Mouse (Mus musculus): ENCODE data around the gene Dnaaf1. TPM values are rescaled to one million over a fixed set of nuclear protein-coding genes. Genes with fewer than 3 reads are reported as not detected.

Dnaaf1 gene
- polyA plus RNA-seq, 1 experiment = not detected

- Histone ChIP-seq H3K27ac (ENCODE audit: insufficient read depth, low read length) (no peak overlapping the region), H3K4me3 (ENCODE audit: insufficient read depth, low read length) (no peak overlapping the region), H3K4me1 (ENCODE audit: control insufficient read depth, insufficient read depth, low read length) (no peaks in the 10 kb centered on the region)
- TF ChIP-seq POLR2A (IDR thresholded peaks at IDR 0.05; ENCODE audit: low read depth, low read length) (no peak), CTCF (IDR thresholded peaks at IDR 0.05; ENCODE audit: borderline replicate concordance, insufficient read depth, low read length) (no peak)
Observed at GRCm38 (mm10) chr8:119616811-119617210, 41.8 kb downstream of the Dnaaf1 start.

- H3K4me1 ChIP-seq (ENCODE audit: control insufficient read depth, insufficient read depth, low read length) = no peaks in the 10 kb centered on the region
- no peak for TF ChIP-seq POLR2A (IDR thresholded peaks at IDR 0.05; ENCODE audit: low read depth, low read length)
- no peak for TF ChIP-seq CTCF (IDR thresholded peaks at IDR 0.05; ENCODE audit: borderline replicate concordance, insufficient read depth, low read length)
- H3K4me3 ChIP-seq (ENCODE audit: insufficient read depth, low read length) = no peak overlapping the region
- H3K27ac ChIP-seq (ENCODE audit: insufficient read depth, low read length) = no peak overlapping the region
Observed at GRCm38 (mm10) chr8:119617586-119617985, 42.6 kb downstream of the Dnaaf1 start.

GRCm38 (mm10) chr8:119618887-119619286 lies 43.9 kb downstream of the Dnaaf1 start:
- no peak overlapping the region for H3K4me3 ChIP-seq (ENCODE audit: insufficient read depth, low read length)
- TF ChIP-seq CTCF (IDR thresholded peaks at IDR 0.05; ENCODE audit: borderline replicate concordance, insufficient read depth, low read length) (no peak), POLR2A (IDR thresholded peaks at IDR 0.05; ENCODE audit: low read depth, low read length) (no peak)
- no peak overlapping the region for H3K27ac ChIP-seq (ENCODE audit: insufficient read depth, low read length)
- H3K4me1 ChIP-seq (ENCODE audit: control insufficient read depth, insufficient read depth, low read length) = no peaks in the 10 kb centered on the region

- TF ChIP-seq POLR2A (IDR thresholded peaks at IDR 0.05; ENCODE audit: low read depth, low read length) (no peak), CTCF (IDR thresholded peaks at IDR 0.05; ENCODE audit: borderline replicate concordance, insufficient read depth, low read length) (no peak)
- H3K4me3 ChIP-seq (ENCODE audit: insufficient read depth, low read length) = no peak overlapping the region
- H3K4me1 ChIP-seq (ENCODE audit: control insufficient read depth, insufficient read depth, low read length) = no peaks in the 10 kb centered on the region
- no peak overlapping the region for H3K27ac ChIP-seq (ENCODE audit: insufficient read depth, low read length)
Observed at GRCm38 (mm10) chr8:119620116-119620840, 45.2 kb downstream of the Dnaaf1 start.

GRCm38 (mm10) chr8:119620848-119621465 lies 45.9 kb downstream of the Dnaaf1 start:
- H3K4me3 ChIP-seq (ENCODE audit: insufficient read depth, low read length) = no peak overlapping the region
- no peak overlapping the region for H3K27ac ChIP-seq (ENCODE audit: insufficient read depth, low read length)
- no peaks in the 10 kb centered on the region for H3K4me1 ChIP-seq (ENCODE audit: control insufficient read depth, insufficient read depth, low read length)
- TF ChIP-seq POLR2A (IDR thresholded peaks at IDR 0.05; ENCODE audit: low read depth, low read length) (no peak), CTCF (IDR thresholded peaks at IDR 0.05; ENCODE audit: borderline replicate concordance, insufficient read depth, low read length) (no peak)

- H3K4me3 ChIP-seq (ENCODE audit: insufficient read depth, low read length) = no peak overlapping the region
- no peak for TF ChIP-seq CTCF (IDR thresholded peaks at IDR 0.05; ENCODE audit: borderline replicate concordance, insufficient read depth, low read length)
- no peak for TF ChIP-seq POLR2A (IDR thresholded peaks at IDR 0.05; ENCODE audit: low read depth, low read length)
- no peaks in the 10 kb centered on the region for H3K4me1 ChIP-seq (ENCODE audit: control insufficient read depth, insufficient read depth, low read length)
- H3K27ac ChIP-seq (ENCODE audit: insufficient read depth, low read length) = no peak overlapping the region
Observed at GRCm38 (mm10) chr8:119622555-119622954, 47.5 kb downstream of the Dnaaf1 start.

- TF ChIP-seq CTCF (IDR thresholded peaks at IDR 0.05; ENCODE audit: borderline replicate concordance, insufficient read depth, low read length) = no peak
- TF ChIP-seq POLR2A (IDR thresholded peaks at IDR 0.05; ENCODE audit: low read depth, low read length) = no peak
- no peak overlapping the region for H3K27ac ChIP-seq (ENCODE audit: insufficient read depth, low read length)
- H3K4me3 ChIP-seq (ENCODE audit: insufficient read depth, low read length) = no peak overlapping the region
- no peaks in the 10 kb centered on the region for H3K4me1 ChIP-seq (ENCODE audit: control insufficient read depth, insufficient read depth, low read length)
Observed at GRCm38 (mm10) chr8:119623061-119623460, 48.0 kb downstream of the Dnaaf1 start.

- H3K4me1 ChIP-seq (ENCODE audit: control insufficient read depth, insufficient read depth, low read length) = no peaks in the 10 kb centered on the region
- no peak overlapping the region for H3K4me3 ChIP-seq (ENCODE audit: insufficient read depth, low read length)
- no peak overlapping the region for H3K27ac ChIP-seq (ENCODE audit: insufficient read depth, low read length)
- no peak for TF ChIP-seq CTCF (IDR thresholded peaks at IDR 0.05; ENCODE audit: borderline replicate concordance, insufficient read depth, low read length)
- TF ChIP-seq POLR2A (IDR thresholded peaks at IDR 0.05; ENCODE audit: low read depth, low read length) = no peak
Observed at GRCm38 (mm10) chr8:119623744-119624143, 48.7 kb downstream of the Dnaaf1 start.

GRCm38 (mm10) chr8:119624916-119625315 lies 49.9 kb downstream of the Dnaaf1 start:
- TF ChIP-seq CTCF (IDR thresholded peaks at IDR 0.05; ENCODE audit: borderline replicate concordance, insufficient read depth, low read length) (no peak), POLR2A (IDR thresholded peaks at IDR 0.05; ENCODE audit: low read depth, low read length) (no peak)
- H3K4me3 ChIP-seq (ENCODE audit: insufficient read depth, low read length) = no peak overlapping the region
- no peak overlapping the region for H3K27ac ChIP-seq (ENCODE audit: insufficient read depth, low read length)
- no peaks in the 10 kb centered on the region for H3K4me1 ChIP-seq (ENCODE audit: control insufficient read depth, insufficient read depth, low read length)

GRCm38 (mm10) chr8:119625788-119626187 lies 50.8 kb downstream of the Dnaaf1 start:
- Histone ChIP-seq H3K27ac (ENCODE audit: insufficient read depth, low read length) (no peak overlapping the region), H3K4me3 (ENCODE audit: insufficient read depth, low read length) (no peak overlapping the region), H3K4me1 (ENCODE audit: control insufficient read depth, insufficient read depth, low read length) (no peaks in the 10 kb centered on the region)
- TF ChIP-seq CTCF (IDR thresholded peaks at IDR 0.05; ENCODE audit: borderline replicate concordance, insufficient read depth, low read length) (no peak), POLR2A (IDR thresholded peaks at IDR 0.05; ENCODE audit: low read depth, low read length) (no peak)

Measured in embryonic fibroblast, embryonic 13.5 days (primary cell).